Mouse (Mus musculus) neutrophil, adult 5-6 weeks (primary cell): ENCODE measurements around the gene Prrt3. TPM values are rescaled to one million over a fixed set of nuclear protein-coding genes. Genes with fewer than 3 reads are reported as not detected.
A peak's percentile ranks its signal among the peaks of the same experiment; 100 is the strongest.

ENCODE experiments used
- ATAC-seq: fragments of 151-379, 151-347 bp; 2 replicates; pipeline ENCODE4 v1.8.0; 2017; ENCODE audit warnings: mild to moderate bottlenecking, moderate TSS enrichment; ENCODE audit not compliant: insufficient number of reproducible peaks, poor library complexity, low FRiP score, severe bottlenecking; ENCODE audit errors: extremely low read depth
- total RNA-seq: library from RNA; stranded (forward); fragments of 200-1000 nt; gene quantifications from 2 replicates; pipeline ENCODE4 v1.2.3, GENCODE M21; 2017

Gene Prrt3
- total RNA-seq = 0.12 TPM in 1 of 2 replicates, not detected in the other

GRCm38 (mm10) chr6:113501388-113502084 lies at the start of gene Prrt3:
TSS of gene Prrt3 (minus strand) at chr6:113501931.
- no peak for ATAC-seq

GRCm38 (mm10) chr6:113543906-113544481 lies 42.3 kb upstream of the Prrt3 start:
- no peak for ATAC-seq

- ATAC-seq = no peak
Measured at GRCm38 (mm10) chr6:113541610-113542009, 39.9 kb upstream of the Prrt3 start.

- ATAC-seq = no peak
Measured at GRCm38 (mm10) chr6:113534886-113535285, 33.2 kb upstream of the Prrt3 start.

GRCm38 (mm10) chr6:113531840-113532404 lies 30.2 kb upstream of the Prrt3 start:
- ATAC-seq = no peak

- peak; percentile 93 for ATAC-seq
Measured at GRCm38 (mm10) chr6:113530932-113531839, 29.5 kb upstream of the Prrt3 start, which contains the start of the genes Emc3 and Fancd2. TSS of gene Emc3 (minus strand) at chr6:113531652. TSS of gene Fancd2 (plus strand) at chr6:113531682.

- ATAC-seq = no peak
Measured at GRCm38 (mm10) chr6:113523420-113523819, 21.7 kb upstream of the Prrt3 start.

GRCm38 (mm10) chr6:113522310-113522709 lies 20.6 kb upstream of the Prrt3 start:
- no peak for ATAC-seq

- peak; percentile 39 for ATAC-seq
Measured at GRCm38 (mm10) chr6:113517434-113518080, 15.8 kb upstream of the Prrt3 start.

- no peak for ATAC-seq
Measured at GRCm38 (mm10) chr6:113514600-113514999, 12.9 kb upstream of the Prrt3 start.

- no peak for ATAC-seq
Measured at GRCm38 (mm10) chr6:113513944-113514343, 12.2 kb upstream of the Prrt3 start.

- ATAC-seq = no peak
Measured at GRCm38 (mm10) chr6:113508947-113509280, 7.2 kb upstream of the Prrt3 start.

GRCm38 (mm10) chr6:113508272-113508946 lies 6.7 kb upstream of the Prrt3 start:
- ATAC-seq = no peak

- no peak for ATAC-seq
Measured at GRCm38 (mm10) chr6:113507130-113507529, 5.4 kb upstream of the Prrt3 start.

- no peak for ATAC-seq
Measured at GRCm38 (mm10) chr6:113505689-113506088, 4.0 kb upstream of the Prrt3 start.

GRCm38 (mm10) chr6:113502801-113503200 lies 1.1 kb upstream of the Prrt3 start:
- ATAC-seq = no peak

- no peak for ATAC-seq
Measured at GRCm38 (mm10) chr6:113499346-113499745, 2.4 kb downstream of the Prrt3 start.

GRCm38 (mm10) chr6:113495071-113495675 lies 6.6 kb downstream of the Prrt3 start:
- no peak for ATAC-seq
